Mouse (Mus musculus) granulocyte monocyte progenitor cell, adult 5-6 weeks (primary cell): ENCODE data around the gene Usp2. TPM values are rescaled to one million over a fixed set of nuclear protein-coding genes. Genes with fewer than 3 reads are reported as not detected.
A peak's percentile ranks its signal among the peaks of the same experiment; 100 is the strongest.

ENCODE experiments used
- ATAC-seq: replicated peaks from 2 replicates; pipeline ENCODE4 v1.8.0; 2016; ENCODE audit warnings: mild to moderate bottlenecking, moderate TSS enrichment, inconsistent platforms; ENCODE audit not compliant: poor library complexity, severe bottlenecking
- total RNA-seq, 2 experiments: library from RNA; stranded (forward) in 1 of 2; stranded (reverse) in 1 of 2; fragments of 200-712, 200-1000 nt in 1 of 2; fragments of >200 nt in 1 of 2; fragmentation: Nextera tagmentation in 1 of 2; gene quantifications; 2 replicates each; pipeline ENCODE4 v1.2.3; 2014 to 2017

The Usp2 gene
- total RNA-seq, 2 experiments from 2014 or later: 3.1 to 12.0 TPM

- no peak for ATAC-seq
These were observed 21.5 kb upstream of the Usp2 start for GRCm38 (mm10) chr9:44045158-44045883.

- ATAC-seq: no peak
These were observed 20.9 kb upstream of the Usp2 start for GRCm38 (mm10) chr9:44045884-44046272.

GRCm38 (mm10) chr9:44046426-44046825 lies 20.4 kb upstream of the Usp2 start:
- no peak for ATAC-seq

GRCm38 (mm10) chr9:44047071-44047470 lies 19.8 kb upstream of the Usp2 start:
- peak; percentile 23; the same call in 1 of the 2 replicates for ATAC-seq

- no peak for ATAC-seq
These were observed 19.0 kb upstream of the Usp2 start for GRCm38 (mm10) chr9:44047571-44048490.

GRCm38 (mm10) chr9:44048541-44049380 lies 18.1 kb upstream of the Usp2 start:
- ATAC-seq: no peak

GRCm38 (mm10) chr9:44049381-44050165 lies 17.2 kb upstream of the Usp2 start:
- no peak for ATAC-seq

- ATAC-seq: no peak
These were observed 14.0 kb upstream of the Usp2 start for GRCm38 (mm10) chr9:44052855-44053254.

- 0 out of 2 replicates have a peak, but pooled peaks have one; percentile 22 for ATAC-seq
These were observed 12.9 kb upstream of the Usp2 start for GRCm38 (mm10) chr9:44053936-44054335.

GRCm38 (mm10) chr9:44058606-44059005 lies 8.2 kb upstream of the Usp2 start:
- no peak for ATAC-seq

GRCm38 (mm10) chr9:44065177-44065576 lies 1.6 kb upstream of the Usp2 start:
- no peak for ATAC-seq

GRCm38 (mm10) chr9:44067241-44067959 lies 579 bp downstream of the Usp2 start:
- peak; percentile 53 for ATAC-seq

- no peak for ATAC-seq
These were observed 1.1 kb downstream of the Usp2 start for GRCm38 (mm10) chr9:44067960-44068330.

GRCm38 (mm10) chr9:44069252-44069651 lies 2.4 kb downstream of the Usp2 start:
- no peak for ATAC-seq

- ATAC-seq: no peak
These were observed 3.5 kb downstream of the Usp2 start for GRCm38 (mm10) chr9:44070113-44070843.

- no peak for ATAC-seq
These were observed 4.0 kb downstream of the Usp2 start for GRCm38 (mm10) chr9:44070844-44071231.

GRCm38 (mm10) chr9:44071914-44072598 lies 5.2 kb downstream of the Usp2 start:
- ATAC-seq: 0 out of 2 replicates have a peak, but pooled peaks have one; percentile 18

- no peak for ATAC-seq
These were observed 5.7 kb downstream of the Usp2 start for GRCm38 (mm10) chr9:44072599-44072915.
